Mouse (Mus musculus): Measurements from ENCODE around the gene Runx2. TPM values are rescaled to one million over a fixed set of nuclear protein-coding genes. Genes with fewer than 3 reads are reported as not detected.

Gene Runx2
- polyA plus RNA-seq, 1 experiment from 2014 or later: 0.74 TPM

GRCm38 (mm10) chr17:44504794-44505317 is 309.7 kb downstream of the Runx2 start:
- Histone ChIP-seq H3K4me3 (no peak overlapping the region), H3K4me1 (no peaks in the 10 kb centered on the region), H3K27me3 (replicated peaks) (no peaks in the 10 kb centered on the region), H3K27ac (no peak overlapping the region), H3K9ac (no peak overlapping the region), H3K36me3 (no peaks in the 10 kb centered on the region), H3K9me3 (replicated peaks) (no peaks in the 10 kb centered on the region), H3K4me2 (no peak overlapping the region)
- no peak for ATAC-seq
- WGBS (ENCODE audit: insufficient replicate concordance): 76% methylated on average over 10 of the region's 10 CpGs

GRCm38 (mm10) chr17:44502176-44502575 is 312.4 kb downstream of the Runx2 start:
- Histone ChIP-seq H3K9me3 (replicated peaks) (no peaks in the 10 kb centered on the region), H3K4me1 (no peaks in the 10 kb centered on the region), H3K36me3 (no peaks in the 10 kb centered on the region), H3K27me3 (replicated peaks) (no peaks in the 10 kb centered on the region), H3K4me3 (no peak overlapping the region), H3K9ac (no peak overlapping the region), H3K4me2 (no peak overlapping the region), H3K27ac (no peak overlapping the region)
- no peak for ATAC-seq
- WGBS (ENCODE audit: insufficient replicate concordance): 81% methylated on average over 5 of the region's 5 CpGs

GRCm38 (mm10) chr17:44500306-44500899 is 314.2 kb downstream of the Runx2 start:
- Histone ChIP-seq H3K27me3 (replicated peaks) (no peaks in the 10 kb centered on the region), H3K9ac (no peak overlapping the region), H3K27ac (no peak overlapping the region), H3K9me3 (replicated peaks) (no peaks in the 10 kb centered on the region), H3K36me3 (no peaks in the 10 kb centered on the region), H3K4me1 (no peaks in the 10 kb centered on the region), H3K4me3 (no peak overlapping the region), H3K4me2 (no peak overlapping the region)
- ATAC-seq: no peak
- WGBS (ENCODE audit: insufficient replicate concordance): 64% methylated on average over 11 of the region's 11 CpGs

GRCm38 (mm10) chr17:44490164-44490794 is 324.3 kb downstream of the Runx2 start:
- 43% methylated on average over 11 of the region's 11 CpGs for WGBS (ENCODE audit: insufficient replicate concordance)
- no peak for ATAC-seq
- no peaks in the 10 kb centered on the region for H3K9me3 ChIP-seq (replicated peaks)

GRCm38 (mm10) chr17:44489346-44489745 is 325.3 kb downstream of the Runx2 start:
- no peak for ATAC-seq
- no peak overlapping the region for H3K4me3 ChIP-seq
- WGBS (ENCODE audit: insufficient replicate concordance): 67% methylated on average over 6 of the region's 6 CpGs
- no peaks in the 10 kb centered on the region for H3K9me3 ChIP-seq (replicated peaks)
- H3K27me3 ChIP-seq (replicated peaks): no peaks in the 10 kb centered on the region
- no peaks in the 10 kb centered on the region for H3K4me1 ChIP-seq
- H3K36me3 ChIP-seq: no peaks in the 10 kb centered on the region
- H3K9ac ChIP-seq: no peak overlapping the region
- no peak overlapping the region for H3K27ac ChIP-seq
- no peak overlapping the region for H3K4me2 ChIP-seq

More at GRCm38 (mm10) chr17:44490164-44490794, 324.3 kb downstream of the Runx2 start:
- Histone ChIP-seq H3K9ac (no peak overlapping the region), H3K4me3 (no peak overlapping the region), H3K4me1 (no peaks in the 10 kb centered on the region), H3K27me3 (replicated peaks) (no peaks in the 10 kb centered on the region), H3K36me3 (no peaks in the 10 kb centered on the region), H3K27ac (no peak overlapping the region), H3K4me2 (no peak overlapping the region)

GRCm38 (mm10) chr17:44487514-44488244 is 326.9 kb downstream of the Runx2 start:
- Histone ChIP-seq H3K4me2 (no peak overlapping the region), H3K9ac (no peak overlapping the region), H3K4me3 (no peak overlapping the region), H3K4me1 (no peaks in the 10 kb centered on the region), H3K27me3 (replicated peaks) (no peaks in the 10 kb centered on the region), H3K27ac (no peak overlapping the region), H3K9me3 (replicated peaks) (no peaks in the 10 kb centered on the region), H3K36me3 (no peaks in the 10 kb centered on the region)
- ATAC-seq: no peak
- 76% methylated on average over 10 of the region's 10 CpGs for WGBS (ENCODE audit: insufficient replicate concordance)

GRCm38 (mm10) chr17:44485337-44485736 is 329.3 kb downstream of the Runx2 start:
- Histone ChIP-seq H3K9ac (no peak overlapping the region), H3K4me1 (no peaks in the 10 kb centered on the region), H3K36me3 (no peaks in the 10 kb centered on the region), H3K4me3 (no peak overlapping the region), H3K4me2 (no peak overlapping the region), H3K9me3 (replicated peaks) (no peaks in the 10 kb centered on the region), H3K27ac (no peak overlapping the region), H3K27me3 (replicated peaks) (no peaks in the 10 kb centered on the region)
- 75% methylated on average over 5 of the region's 5 CpGs for WGBS (ENCODE audit: insufficient replicate concordance)
- ATAC-seq: no peak

GRCm38 (mm10) chr17:44479918-44480317 is 334.7 kb downstream of the Runx2 start:
- WGBS (ENCODE audit: insufficient replicate concordance): 47% methylated on average over 5 of the region's 5 CpGs
- Histone ChIP-seq H3K4me1 (no peaks in the 10 kb centered on the region), H3K27me3 (replicated peaks) (no peaks in the 10 kb centered on the region), H3K4me2 (no peak overlapping the region), H3K9ac (no peak overlapping the region), H3K4me3 (no peak overlapping the region), H3K9me3 (replicated peaks) (no peaks in the 10 kb centered on the region), H3K36me3 (no peaks in the 10 kb centered on the region), H3K27ac (no peak overlapping the region)
- ATAC-seq: no peak

- Histone ChIP-seq H3K27me3 (replicated peaks) (no peaks in the 10 kb centered on the region), H3K4me2 (no peak overlapping the region), H3K9me3 (replicated peaks) (no peaks in the 10 kb centered on the region), H3K36me3 (no peaks in the 10 kb centered on the region), H3K9ac (no peak overlapping the region), H3K4me1 (no peaks in the 10 kb centered on the region), H3K4me3 (no peak overlapping the region), H3K27ac (no peak overlapping the region)
- 57% methylated on average over 4 of the region's 4 CpGs for WGBS (ENCODE audit: insufficient replicate concordance)
- no peak for ATAC-seq
Observed at GRCm38 (mm10) chr17:44479491-44479890, 335.1 kb downstream of the Runx2 start.

- Histone ChIP-seq H3K27ac (no peak overlapping the region), H3K4me3 (no peak overlapping the region), H3K9me3 (replicated peaks) (no peaks in the 10 kb centered on the region), H3K4me2 (no peak overlapping the region), H3K27me3 (replicated peaks) (no peaks in the 10 kb centered on the region), H3K36me3 (no peaks in the 10 kb centered on the region), H3K9ac (no peak overlapping the region), H3K4me1 (no peaks in the 10 kb centered on the region)
- no peak for ATAC-seq
- WGBS (ENCODE audit: insufficient replicate concordance): 80% methylated on average over 8 of the region's 8 CpGs
Observed at GRCm38 (mm10) chr17:44475910-44476309, 338.7 kb downstream of the Runx2 start.

GRCm38 (mm10) chr17:44474280-44474679 is 340.3 kb downstream of the Runx2 start:
- Histone ChIP-seq H3K27me3 (replicated peaks) (no peaks in the 10 kb centered on the region), H3K27ac (no peak overlapping the region), H3K9ac (no peak overlapping the region), H3K4me1 (no peaks in the 10 kb centered on the region), H3K9me3 (replicated peaks) (no peaks in the 10 kb centered on the region), H3K4me2 (no peak overlapping the region), H3K4me3 (no peak overlapping the region), H3K36me3 (no peaks in the 10 kb centered on the region)
- no peak for ATAC-seq
- 71% methylated on average over 3 of the region's 3 CpGs for WGBS (ENCODE audit: insufficient replicate concordance)

- Histone ChIP-seq H3K4me2 (no peak overlapping the region), H3K27me3 (replicated peaks) (no peaks in the 10 kb centered on the region), H3K9ac (no peak overlapping the region), H3K27ac (no peak overlapping the region), H3K36me3 (no peaks in the 10 kb centered on the region), H3K4me1 (no peaks in the 10 kb centered on the region), H3K4me3 (no peak overlapping the region), H3K9me3 (replicated peaks) (no peaks in the 10 kb centered on the region)
- 68% methylated on average over 7 of the region's 7 CpGs for WGBS (ENCODE audit: insufficient replicate concordance)
- no peak for ATAC-seq
Observed at GRCm38 (mm10) chr17:44472695-44473094, 341.9 kb downstream of the Runx2 start.
